Mouse (Mus musculus) intestine, embryonic 14.5 days (tissue): Measurements from ENCODE around the gene Dusp18. TPM values are rescaled to one million over a fixed set of nuclear protein-coding genes. Genes with fewer than 3 reads are reported as not detected.
"Not testable (repeated sequence)": the region's sequence is repeated elsewhere in the genome, so short reads cannot be mapped to it uniquely, and the experiment has no call there.

Experiments
- ATAC-seq: fragments of 200-750 bp; cut with Nextera tagmentation; replicated peaks from 2 replicates; pipeline ENCODE4 v1.8.0; 2017; ENCODE audit warnings: low read depth, moderate number of reproducible peaks, moderate TSS enrichment, moderate library complexity; ENCODE audit not compliant: low FRiP score, low TSS enrichment
- DNase-seq: peaks from one replicate; pipeline ENCODE4 v3.0.0-alpha.2; 2018; ENCODE audit warnings: low spot score
- H3K27ac ChIP-seq: fragments of 300-500 bp; sonication (generic); 2 replicates; pipeline ENCODE4 v1.5.1; 2014; ENCODE audit warnings: low read depth, mild to moderate bottlenecking, control low read depth
- H3K27me3 ChIP-seq: fragments of 300-500 bp; sonication (generic); replicated peaks from 2 replicates; pipeline ENCODE4 v1.6.1; 2014; ENCODE audit warnings: low read length, control low read depth; ENCODE audit not compliant: control insufficient read depth, insufficient read depth
- H3K36me3 ChIP-seq: fragments of 300-500 bp; sonication (generic); 2 replicates; pipeline ENCODE4 v1.6.1; 2014; ENCODE audit warnings: low read length, control low read depth; ENCODE audit not compliant: control insufficient read depth, insufficient read depth
- H3K4me1 ChIP-seq: fragments of 300-500 bp; sonication (generic); replicated peaks from 2 replicates; pipeline ENCODE4 v1.6.1; 2014; ENCODE audit warnings: low read length, control low read depth, mixed read lengths; ENCODE audit not compliant: control insufficient read depth, insufficient read depth
- H3K4me2 ChIP-seq: fragments of 300-500 bp; sonication (generic); 2 replicates; pipeline ENCODE4 v1.6.1; 2014; ENCODE audit warnings: low read length
- H3K4me3 ChIP-seq: fragments of 300-500 bp; sonication (generic); 2 replicates; pipeline ENCODE4 v1.5.1; 2014; ENCODE audit warnings: low read depth, low read length, control low read depth, mixed read lengths
- H3K9ac ChIP-seq: fragments of 300-500 bp; sonication (generic); 2 replicates; pipeline ENCODE4 v1.6.1; 2014; ENCODE audit warnings: mild to moderate bottlenecking, low read length
- H3K9me3 ChIP-seq: fragments of 300-500 bp; sonication (generic); 2 replicates; pipeline ENCODE4 v1.6.1; 2016; ENCODE audit warnings: low read length, control low read depth; ENCODE audit not compliant: control insufficient read depth
- WGBS: fragments of 180-500 bp; shearing (Covaris S2); extraction: QIAGEN DNeasy Blood & Tissue Kit; methylation state at CpG from one replicate; pipeline ENCODE4 v1.1.7; 2014; 5-methylcytosine and 5-hydroxymethylcytosine counted together
- polyA plus RNA-seq: library from polyadenylated mRNA; unstranded; fragments of >200 nt; fragmentation: Nextera tagmentation; extraction: Ambion mirVana; gene quantifications from 2 replicates; pipeline ENCODE4 v1.2.1, GENCODE M21; 2014

The Dusp18 gene
- polyA plus RNA-seq, 1 experiment from 2014 or later, result 8.3 TPM

- Histone ChIP-seq H3K27ac (no peak overlapping the region), H3K9me3 (no peaks in the 10 kb centered on the region), H3K36me3 (peaks cover 8% of the 10 kb centered on the region; the same call in 1 of the 2 replicates), H3K27me3 (no peaks in the 10 kb centered on the region), H3K4me3 (no peak overlapping the region), H3K4me2 (no peak overlapping the region), H3K9ac (no peak overlapping the region), H3K4me1 (no peaks in the 10 kb centered on the region)
- no peak for ATAC-seq
- no peak for DNase-seq
- 87% methylated on average over 3 of the region's 3 CpGs for WGBS
Measured at GRCm38 (mm10) chr11:3902516-3902915, 7.5 kb downstream of the Dusp18 start.

- 0 out of 2 replicates have a peak, but pooled peaks cover 3% of the 10 kb centered on the region for H3K36me3 ChIP-seq
- no peak overlapping the region for H3K4me3 ChIP-seq
- WGBS, result 89% methylated on average over 5 of the region's 5 CpGs
- no peak overlapping the region for H3K27ac ChIP-seq
- no peak overlapping the region for H3K4me2 ChIP-seq
- ATAC-seq (no peak), DNase-seq (no peak)
- no peaks in the 10 kb centered on the region for H3K4me1 ChIP-seq
- H3K27me3 ChIP-seq, result no peaks in the 10 kb centered on the region
- no peaks in the 10 kb centered on the region for H3K9me3 ChIP-seq
- H3K9ac ChIP-seq, result no peak overlapping the region
Measured at GRCm38 (mm10) chr11:3903046-3903445, 8.0 kb downstream of the Dusp18 start.

DNA sequence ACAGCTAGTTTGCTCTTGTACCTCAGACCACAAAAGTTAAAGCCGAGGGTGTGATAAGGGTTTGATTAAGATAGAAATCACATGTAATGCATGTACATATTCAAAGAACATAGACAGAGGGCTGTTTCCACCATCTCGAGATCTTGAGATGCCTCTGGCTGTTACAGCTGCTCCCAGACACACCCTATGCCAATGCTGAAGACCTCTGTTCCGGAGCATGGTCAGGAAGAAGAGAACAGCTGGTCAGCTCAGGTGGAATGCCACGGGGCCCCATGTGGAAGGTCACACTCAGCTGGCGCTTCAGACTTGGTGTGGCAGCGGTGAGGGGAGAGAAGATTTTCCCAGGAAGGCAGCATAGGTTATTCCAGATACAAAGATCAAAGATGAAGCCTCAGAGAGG, 9.6 kb downstream of the Dusp18 start:
- no peaks in the 10 kb centered on the region for H3K4me1 ChIP-seq
- no peaks in the 10 kb centered on the region for H3K9me3 ChIP-seq
- no peak overlapping the region for H3K27ac ChIP-seq
- H3K4me3 ChIP-seq, result no peak overlapping the region
- H3K27me3 ChIP-seq, result no peaks in the 10 kb centered on the region
- DNase-seq (no peak), ATAC-seq (no peak)
- no peaks in the 10 kb centered on the region for H3K36me3 ChIP-seq
- H3K9ac ChIP-seq, result no peak overlapping the region
- no peak overlapping the region for H3K4me2 ChIP-seq
- WGBS, result 87% methylated on average over 6 of the region's 6 CpGs

- Histone ChIP-seq H3K4me1 (no peaks in the 10 kb centered on the region), H3K27me3 (no peaks in the 10 kb centered on the region), H3K27ac (no peak overlapping the region), H3K36me3 (no peaks in the 10 kb centered on the region), H3K4me2 (no peak overlapping the region), H3K9me3 (no peaks in the 10 kb centered on the region), H3K4me3 (no peak overlapping the region), H3K9ac (no peak overlapping the region)
- DNase-seq (no peak), ATAC-seq (no peak)
- 83% methylated on average over 1 of the region's 1 CpGs for WGBS
Measured at GRCm38 (mm10) chr11:3905446-3905845, 10.4 kb downstream of the Dusp18 start.

DNA sequence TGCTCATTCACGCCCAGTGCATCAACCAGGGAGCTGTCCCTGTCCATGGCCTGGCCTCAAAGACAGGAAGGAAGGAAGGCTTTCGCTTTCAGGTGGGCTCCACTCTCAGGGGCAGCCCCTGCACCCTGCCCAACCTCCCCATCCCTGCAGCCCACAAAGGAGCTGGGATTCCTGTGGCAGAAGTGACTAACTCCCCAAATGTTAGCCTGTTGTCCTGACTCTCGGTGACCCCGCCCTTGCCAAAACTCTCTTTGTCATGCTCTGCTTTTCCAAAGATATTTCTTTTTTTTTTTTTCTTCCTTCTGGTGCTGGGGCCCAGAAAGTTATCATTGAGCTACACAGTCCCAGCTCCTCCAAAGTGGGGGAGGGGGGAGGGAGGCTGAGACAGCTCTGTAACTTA, 14.2 kb downstream of the Dusp18 start:
- Histone ChIP-seq H3K27ac (no peak overlapping the region), H3K9ac (no peak overlapping the region), H3K4me1 (peaks cover 4% of the 10 kb centered on the region), H3K36me3 (no peaks in the 10 kb centered on the region), H3K9me3 (no peaks in the 10 kb centered on the region), H3K27me3 (peaks cover 7% of the 10 kb centered on the region; the same call in 1 of the 2 replicates), H3K4me3 (no peak overlapping the region), H3K4me2 (no peak overlapping the region)
- ATAC-seq (no peak), DNase-seq (no peak)
- 84% methylated on average over 4 of the region's 4 CpGs for WGBS

DNA sequence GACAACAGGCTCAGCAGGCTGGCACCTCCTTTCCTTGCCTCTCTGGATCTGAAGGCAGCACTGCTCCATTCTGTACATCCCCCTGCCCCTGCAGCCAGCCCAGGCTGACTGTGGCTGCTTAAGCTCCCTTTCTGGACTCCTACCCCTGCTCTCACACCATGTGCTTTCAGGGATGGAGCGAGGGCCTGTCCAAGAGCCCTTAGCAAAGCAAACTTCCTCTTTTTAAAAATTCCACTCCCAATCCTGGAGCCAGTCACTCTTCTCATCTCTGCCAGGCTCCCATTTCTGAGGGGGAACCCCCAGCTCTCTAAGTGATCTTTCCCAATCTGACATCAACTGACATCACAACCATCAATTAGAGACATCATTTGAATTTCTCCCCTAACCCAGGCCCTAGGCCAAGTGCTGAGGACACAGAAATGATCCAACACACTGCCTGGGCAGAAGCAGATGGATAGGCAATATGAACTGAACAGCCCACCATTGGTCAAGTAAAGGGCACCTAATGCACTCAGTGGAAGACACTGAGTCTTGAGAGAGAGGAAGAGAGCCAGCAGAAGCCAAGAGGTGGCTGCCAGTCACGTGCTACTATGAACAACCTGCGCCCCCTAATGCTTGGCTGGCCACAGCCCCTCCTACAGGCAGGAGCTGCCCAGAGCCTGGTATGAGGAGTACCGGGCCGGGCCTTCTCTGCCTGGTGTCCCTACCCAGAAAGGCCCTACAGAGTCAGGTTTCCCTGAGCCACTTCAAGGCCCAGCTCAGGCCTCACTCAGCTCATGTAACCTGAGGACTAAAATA, 15.7 kb downstream of the Dusp18 start:
- 71% methylated on average over 5 of the region's 5 CpGs for WGBS
- H3K9me3 ChIP-seq, result no peaks in the 10 kb centered on the region
- H3K36me3 ChIP-seq, result no peaks in the 10 kb centered on the region
- no peak for DNase-seq
- peaks cover 4% of the 10 kb centered on the region for H3K4me1 ChIP-seq
- H3K27ac ChIP-seq, result no peak overlapping the region
- H3K4me2 ChIP-seq, result no peak overlapping the region
- H3K27me3 ChIP-seq, result peaks cover 7% of the 10 kb centered on the region; the same call in 1 of the 2 replicates
- H3K4me3 ChIP-seq, result no peak overlapping the region
- ATAC-seq, result no peak
- no peak overlapping the region for H3K9ac ChIP-seq

DNA sequence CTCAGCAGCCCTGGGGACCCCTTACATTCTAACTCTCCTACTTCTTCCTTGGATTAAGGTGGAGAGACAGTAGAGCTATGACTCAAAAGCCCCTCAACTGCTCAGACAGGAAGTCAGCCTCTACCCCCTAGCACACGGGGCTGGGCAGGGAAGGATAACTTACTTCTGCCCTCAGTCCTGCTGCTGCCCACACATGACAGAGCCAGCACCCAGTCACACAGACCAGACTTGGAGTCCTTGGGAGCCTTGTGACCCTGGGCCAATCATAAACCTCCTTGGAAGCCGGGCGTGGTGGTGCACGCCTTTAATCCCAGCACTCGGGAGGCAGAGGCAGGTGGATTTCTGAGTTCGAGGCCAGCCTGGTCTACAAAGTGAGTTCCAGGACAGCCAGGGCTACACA, 16.4 kb downstream of the Dusp18 start:
- not testable (repeated sequence) for DNase-seq, H3K27me3 ChIP-seq, ATAC-seq, H3K4me2 ChIP-seq, H3K36me3 ChIP-seq, H3K4me3 ChIP-seq, H3K4me1 ChIP-seq, H3K9me3 ChIP-seq, H3K9ac ChIP-seq, H3K27ac ChIP-seq
- 88% methylated on average over 6 of the region's 6 CpGs for WGBS

- peaks cover 4% of the 10 kb centered on the region for H3K4me1 ChIP-seq
- ATAC-seq (0 out of 2 replicates have a peak, but pooled peaks have one; percentile 13), DNase-seq (no peak)
- H3K9me3 ChIP-seq, result no peaks in the 10 kb centered on the region
- H3K27ac ChIP-seq, result no peak overlapping the region
- H3K4me2 ChIP-seq, result peak overlapping the region; percentile 84
- H3K4me3 ChIP-seq, result peak overlapping the region; percentile 50; the same call in 1 of the 2 replicates
- peaks cover 7% of the 10 kb centered on the region; the same call in 1 of the 2 replicates for H3K27me3 ChIP-seq
- WGBS, result 20% methylated on average over 19 of the region's 19 CpGs
- no peaks in the 10 kb centered on the region for H3K36me3 ChIP-seq
- no peak overlapping the region for H3K9ac ChIP-seq
Measured at GRCm38 (mm10) chr11:3912100-3912874, 17.2 kb downstream of the Dusp18 start.
